Mouse (Mus musculus): ENCODE measurements around the gene Pou4f1. TPM values are rescaled to one million over a fixed set of nuclear protein-coding genes. Genes with fewer than 3 reads are reported as not detected.

Pou4f1 gene
- total and polyA plus RNA-seq, 3 experiments = 3.0 to 8.2 TPM; not detected in 1

GRCm38 (mm10) chr14:104475438-104475837 is 7.6 kb upstream of the Pou4f1 start:
- H3K9me3 ChIP-seq (replicated peaks; ENCODE audit: insufficient read depth, low read length) = no peaks in the 10 kb centered on the region
- H3K27ac ChIP-seq (ENCODE audit: control insufficient read depth, low read depth, low read length) = no peak overlapping the region
- no peaks in the 10 kb centered on the region for H3K27me3 ChIP-seq (ENCODE audit: control insufficient read depth in 1 of 2, insufficient read depth in 2 of 2, low read length in 2 of 2)
- H3K4me3 ChIP-seq (ENCODE audit: control insufficient read depth in 1 of 2, insufficient read depth in 1 of 2, low read depth in 2 of 2, low read length in 2 of 2) = no peak overlapping the region
- peak; percentile 70 for DNase-seq (ENCODE audit: low read depth, low spot score)
- peaks cover 7 to 15% of the 10 kb centered on the region in 2 experiments for H3K4me1 ChIP-seq (ENCODE audit: control insufficient read depth in 1 of 2, insufficient read depth in 2 of 2, low read length in 2 of 2)
- H3K79me2 ChIP-seq (ENCODE audit: control insufficient read depth, insufficient read depth, low read length, poor library complexity) = no peaks in the 10 kb centered on the region
- TF ChIP-seq RAD21 (IDR thresholded peaks at IDR 0.05; ENCODE audit: low read depth, low read length) = no peak
- TF ChIP-seq RCOR1 (IDR thresholded peaks at IDR 0.05; ENCODE audit: low read depth, low read length) = no peak
- TF ChIP-seq MAZ (IDR thresholded peaks at IDR 0.05; ENCODE audit: low read depth, low read length) = no peak
- TF ChIP-seq CHD1 (IDR thresholded peaks at IDR 0.05; ENCODE audit: low read depth, low read length) = no peak
- TF ChIP-seq CTCF (IDR thresholded peaks at IDR 0.05 in 2 of 3, conservative IDR thresholded peaks at IDR 0.05 in 1 of 3; ENCODE audit: control insufficient read depth in 1 of 3, insufficient read depth in 1 of 3, low read depth in 2 of 3, low read length in 3 of 3, poor library complexity in 1 of 3, severe bottlenecking in 1 of 3) = no peak
- no peak for TF ChIP-seq KAT2A (conservative IDR thresholded peaks at IDR 0.05; ENCODE audit: low read depth, low read length)
- TF ChIP-seq E2F4 (IDR thresholded peaks at IDR 0.05; ENCODE audit: borderline replicate concordance, low read depth, low read length) = no peak
- no peak for TF ChIP-seq SMC3 (IDR thresholded peaks at IDR 0.05; ENCODE audit: low read depth, low read length)
- TF ChIP-seq ZNF384 (IDR thresholded peaks at IDR 0.05; ENCODE audit: low read depth, low read length) = no peak
- no peak for TF ChIP-seq USF2 (IDR thresholded peaks at IDR 0.05; ENCODE audit: borderline replicate concordance in 1 of 2, insufficient read depth in 1 of 2, low read depth in 1 of 2, low read length in 2 of 2)
- TF ChIP-seq TCF12 (IDR thresholded peaks at IDR 0.05; ENCODE audit: low read depth, low read length) = 0 out of 2 replicates have a peak, but pooled peaks have one; percentile 13
- TF ChIP-seq GATA1 (IDR thresholded peaks at IDR 0.05; ENCODE audit: low read depth, low read length) = peak; percentile 36; the same call in 1 of the 2 replicates
- no peak for TF ChIP-seq CHD2 (IDR thresholded peaks at IDR 0.05; ENCODE audit: low read length)
- no peak for TF ChIP-seq POLR2A (IDR thresholded peaks at IDR 0.05; ENCODE audit: control insufficient read depth in 1 of 2, insufficient read depth in 1 of 2, low read depth in 1 of 2, low read length in 2 of 2, poor library complexity in 1 of 2)
- TF ChIP-seq EP300 (IDR thresholded peaks at IDR 0.05; ENCODE audit: low read depth in 1 of 2, low read length in 2 of 2) = peak in 1 of 2 experiments; percentile 11; a peak in 1 of 4 replicates
- TF ChIP-seq TAL1 (IDR thresholded peaks at IDR 0.05; ENCODE audit: low read length) = peak; percentile 66
- H3K9ac ChIP-seq (ENCODE audit: control insufficient read depth, low read depth, low read length, poor library complexity, severe bottlenecking) = no peak overlapping the region
- peaks cover 2 to 11% of the 10 kb centered on the region in 2 experiments for H3K36me3 ChIP-seq (ENCODE audit: control insufficient read depth in 1 of 2, insufficient read depth in 2 of 2, low read length in 2 of 2)

- H3K9ac ChIP-seq (ENCODE audit: control insufficient read depth, low read depth, low read length, poor library complexity, severe bottlenecking) = peak overlapping the region; percentile 89
- H3K36me3 ChIP-seq (ENCODE audit: control insufficient read depth in 1 of 2, insufficient read depth in 2 of 2, low read length in 2 of 2) = peaks cover 0 to 5% of the 10 kb centered on the region in 2 experiments; a peak in 2 of 4 replicates
- H3K9me3 ChIP-seq (replicated peaks; ENCODE audit: insufficient read depth, low read length) = no peaks in the 10 kb centered on the region
- peaks cover 13% of the 10 kb centered on the region for H3K79me2 ChIP-seq (ENCODE audit: control insufficient read depth, insufficient read depth, low read length, poor library complexity)
- no peak for DNase-seq (ENCODE audit: low read depth, low spot score)
- no peak overlapping the region for H3K27ac ChIP-seq (ENCODE audit: control insufficient read depth, low read depth, low read length)
- peaks cover 2 to 14% of the 10 kb centered on the region in 2 experiments for H3K4me1 ChIP-seq (ENCODE audit: control insufficient read depth in 1 of 2, insufficient read depth in 2 of 2, low read length in 2 of 2)
- peak overlapping the region; percentile 88 to 96 for H3K4me3 ChIP-seq (ENCODE audit: control insufficient read depth in 1 of 2, insufficient read depth in 1 of 2, low read depth in 2 of 2, low read length in 2 of 2)
- no peaks in the 10 kb centered on the region for H3K27me3 ChIP-seq (ENCODE audit: control insufficient read depth in 1 of 2, insufficient read depth in 2 of 2, low read length in 2 of 2)
- TF ChIP-seq GATA1 (IDR thresholded peaks at IDR 0.05; ENCODE audit: low read depth, low read length) (no peak), CHD2 (IDR thresholded peaks at IDR 0.05; ENCODE audit: low read length) (no peak), RAD21 (IDR thresholded peaks at IDR 0.05; ENCODE audit: low read depth, low read length) (no peak), E2F4 (IDR thresholded peaks at IDR 0.05; ENCODE audit: borderline replicate concordance, low read depth, low read length) (no peak), UBTF (IDR thresholded peaks at IDR 0.05; ENCODE audit: borderline replicate concordance, insufficient read depth, low read depth, low read length) (no peak), NELFE (IDR thresholded peaks at IDR 0.05; ENCODE audit: low read depth, low read length) (no peak), MYB (IDR thresholded peaks at IDR 0.05; ENCODE audit: low read depth, low read length) (no peak), POLR2AphosphoS2 (IDR thresholded peaks at IDR 0.05; ENCODE audit: low read length) (no peak), HCFC1 (IDR thresholded peaks at IDR 0.05; ENCODE audit: low read depth, low read length) (no peak), POLR2A (IDR thresholded peaks at IDR 0.05; ENCODE audit: control insufficient read depth in 1 of 2, insufficient read depth in 1 of 2, low read depth in 1 of 2, low read length in 2 of 2, poor library complexity in 1 of 2) (no peak), TCF12 (IDR thresholded peaks at IDR 0.05; ENCODE audit: low read depth, low read length) (no peak), NRF1 (IDR thresholded peaks at IDR 0.05; ENCODE audit: insufficient read depth, low read depth, low read length, poor library complexity, severe bottlenecking) (no peak), MAZ (IDR thresholded peaks at IDR 0.05; ENCODE audit: low read depth, low read length) (no peak), USF1 (IDR thresholded peaks at IDR 0.05; ENCODE audit: low read depth, low read length) (no peak), CTCF (IDR thresholded peaks at IDR 0.05 in 2 of 3, conservative IDR thresholded peaks at IDR 0.05 in 1 of 3; ENCODE audit: control insufficient read depth in 1 of 3, insufficient read depth in 1 of 3, low read depth in 2 of 3, low read length in 3 of 3, poor library complexity in 1 of 3, severe bottlenecking in 1 of 3) (no peak), ZMIZ1 (IDR thresholded peaks at IDR 0.05; ENCODE audit: low read depth, low read length) (no peak), CHD1 (IDR thresholded peaks at IDR 0.05; ENCODE audit: low read depth, low read length) (no peak), BHLHE40 (IDR thresholded peaks at IDR 0.05; ENCODE audit: borderline replicate concordance, low read depth, low read length) (no peak)
These were observed 798 bp upstream of the Pou4f1 start for GRCm38 (mm10) chr14:104468623-104468970.
